Mouse (Mus musculus) thymus, adult 2 months (tissue): ENCODE results near the gene 1700020D05Rik. TPM values are rescaled to one million over a fixed set of nuclear protein-coding genes. Genes with fewer than 3 reads are reported as not detected.

Experiments
- DNase-seq: peaks from one replicate; pipeline ENCODE4 v3.0.0; 2021
- H3K27ac ChIP-seq: fragments of 200-500 bp; 2 replicates; pipeline ENCODE4 v1.5.1; 2012; ENCODE audit warnings: low read length, control low read depth; ENCODE audit not compliant: control insufficient read depth, insufficient read depth
- H3K27me3 ChIP-seq: fragments of 200-500 bp; 2 replicates; pipeline ENCODE4 v1.6.1; 2012; ENCODE audit warnings: mild to moderate bottlenecking, low read length, moderate library complexity, mixed read lengths; ENCODE audit not compliant: control insufficient read depth, insufficient read depth
- H3K36me3 ChIP-seq: fragments of 200-500 bp; 2 replicates; pipeline ENCODE4 v1.6.1; 2012; ENCODE audit warnings: mild to moderate bottlenecking, low read length, moderate library complexity; ENCODE audit not compliant: control insufficient read depth, insufficient read depth
- H3K4me1 ChIP-seq: fragments of 200-500 bp; replicated peaks from 2 replicates; pipeline ENCODE4 v1.6.1; 2012; ENCODE audit warnings: low read length; ENCODE audit not compliant: control insufficient read depth, insufficient read depth
- H3K4me3 ChIP-seq: fragments of 200-500 bp; 2 replicates; pipeline ENCODE4 v1.5.1; 2012; ENCODE audit warnings: mild to moderate bottlenecking, low read length, control low read depth, moderate library complexity; ENCODE audit not compliant: control insufficient read depth, insufficient read depth
- CTCF ChIP-seq: fragments of 200-500 bp; IDR thresholded peaks from 2 replicates; pipeline ENCODE4 v1.5.1; 2012; ENCODE audit warnings: mild to moderate bottlenecking, control low read depth, low read length, moderate library complexity, borderline replicate concordance; ENCODE audit not compliant: control insufficient read depth, poor library complexity, insufficient read depth; ENCODE audit errors: extremely low read depth
- POLR2A ChIP-seq: fragments of 200-500 bp; IDR thresholded peaks from 2 replicates; pipeline ENCODE4 v1.6.1; 2012; ENCODE audit warnings: mild to moderate bottlenecking, low read length, control low read depth, moderate library complexity; ENCODE audit not compliant: control insufficient read depth, poor library complexity, insufficient read depth; ENCODE audit errors: extremely low read depth
- WGBS: fragments of 180-500 bp; shearing (Covaris S2); methylation state at CpG from one replicate; pipeline ENCODE4 v1.1.7; 2018; 5-methylcytosine and 5-hydroxymethylcytosine counted together
- polyA plus RNA-seq: library from polyadenylated mRNA; depleted of rRNA; stranded (reverse); fragments of >200 nt; gene quantifications from 2 replicates; pipeline ENCODE4 v1.2.3, GENCODE M21; 2012

Gene 1700020D05Rik
- polyA plus RNA-seq, 1 experiment: 3.5 TPM

GRCm38 (mm10) chr19:5488878-5489571, 14.6 kb downstream of the 1700020D05Rik start:
- WGBS: under 1% methylated on average over 26 of the region's 26 CpGs
- peaks cover 26% of the 10 kb centered on the region for H3K4me1 ChIP-seq
- peaks cover 25% of the 10 kb centered on the region for H3K36me3 ChIP-seq
- H3K27me3 ChIP-seq: no peaks in the 10 kb centered on the region
- peak overlapping the region; percentile 97 for H3K27ac ChIP-seq
- DNase-seq: peak; percentile 99
- peak overlapping the region; percentile 51 for H3K4me3 ChIP-seq
- peak; percentile 82 for TF ChIP-seq POLR2A
- TF ChIP-seq CTCF: peak; percentile 53; the same call in 1 of the 2 replicates

- Histone ChIP-seq H3K4me3 (peak within 1 kb of the TSS; percentile 63), H3K27ac (peak within 1 kb of the TSS; percentile 97), H3K27me3 (no peaks in the 10 kb centered on the region), H3K4me1 (peaks cover 26% of the 10 kb centered on the region), H3K36me3 (peaks cover 22% of the 10 kb centered on the region)
- TF ChIP-seq POLR2A: peak; percentile 31; the same call in 1 of the 2 replicates
- TF ChIP-seq CTCF: peak; percentile 99
- peak; percentile 96 for DNase-seq
- WGBS: under 1% methylated on average over 39 of the region's 39 CpGs
Observed at GRCm38 (mm10) chr19:5487768-5488550, 15.6 kb downstream of the 1700020D05Rik start, which contains the start of gene Mus81. Gene Mus81 (minus strand): TSS chr19:5488402.

GRCm38 (mm10) chr19:5486771-5487170, 16.8 kb downstream of the 1700020D05Rik start:
- Histone ChIP-seq H3K27me3 (no peaks in the 10 kb centered on the region), H3K4me3 (no peak overlapping the region), H3K36me3 (peaks cover 20% of the 10 kb centered on the region; the same call in 1 of the 2 replicates), H3K27ac (no peak overlapping the region), H3K4me1 (peaks cover 23% of the 10 kb centered on the region)
- TF ChIP-seq CTCF: no peak
- TF ChIP-seq POLR2A: no peak
- 90% methylated on average over 4 of the region's 4 CpGs for WGBS
- DNase-seq: no peak

- no peak overlapping the region for H3K27ac ChIP-seq
- TF ChIP-seq POLR2A: no peak
- TF ChIP-seq CTCF: no peak
- 86% methylated on average over 8 of the region's 8 CpGs for WGBS
- peaks cover 23% of the 10 kb centered on the region for H3K4me1 ChIP-seq
- no peak for DNase-seq
- H3K4me3 ChIP-seq: no peak overlapping the region
- H3K27me3 ChIP-seq: no peaks in the 10 kb centered on the region
- peaks cover 20% of the 10 kb centered on the region; the same call in 1 of the 2 replicates for H3K36me3 ChIP-seq
Observed at GRCm38 (mm10) chr19:5486286-5486685, 17.3 kb downstream of the 1700020D05Rik start.

GRCm38 (mm10) chr19:5485821-5486220, 17.8 kb downstream of the 1700020D05Rik start:
- Histone ChIP-seq H3K4me1 (peaks cover 23% of the 10 kb centered on the region), H3K36me3 (peaks cover 20% of the 10 kb centered on the region; the same call in 1 of the 2 replicates), H3K4me3 (no peak overlapping the region), H3K27ac (no peak overlapping the region), H3K27me3 (no peaks in the 10 kb centered on the region)
- TF ChIP-seq POLR2A (no peak), CTCF (no peak)
- DNase-seq: no peak
- WGBS: 96% methylated on average over 7 of the region's 7 CpGs

- whole genome bisulfite sequencing: 96% methylated on average over 8 of the region's 8 CpGs
- Histone ChIP-seq H3K27me3 (no peaks in the 10 kb centered on the region), H3K4me1 (peaks cover 23% of the 10 kb centered on the region), H3K36me3 (peaks cover 20% of the 10 kb centered on the region; the same call in 1 of the 2 replicates), H3K27ac (no peak overlapping the region), H3K4me3 (no peak overlapping the region)
- DNase-seq: no peak
- TF ChIP-seq POLR2A: no peak
- TF ChIP-seq CTCF: no peak
Observed at GRCm38 (mm10) chr19:5485371-5485770, 18.2 kb downstream of the 1700020D05Rik start.
